Mouse (Mus musculus) cerebellum, postnatal 36 days (tissue): Measurements from ENCODE around the gene Pmp22.

Source experiments
- DNase-seq, 2 experiments: peaks; one replicate each; pipeline ENCODE4 v3.0.0; 2021 to 2022; ENCODE audit warnings: mixed read lengths in 2 of 2

Gene Pmp22

DNA sequence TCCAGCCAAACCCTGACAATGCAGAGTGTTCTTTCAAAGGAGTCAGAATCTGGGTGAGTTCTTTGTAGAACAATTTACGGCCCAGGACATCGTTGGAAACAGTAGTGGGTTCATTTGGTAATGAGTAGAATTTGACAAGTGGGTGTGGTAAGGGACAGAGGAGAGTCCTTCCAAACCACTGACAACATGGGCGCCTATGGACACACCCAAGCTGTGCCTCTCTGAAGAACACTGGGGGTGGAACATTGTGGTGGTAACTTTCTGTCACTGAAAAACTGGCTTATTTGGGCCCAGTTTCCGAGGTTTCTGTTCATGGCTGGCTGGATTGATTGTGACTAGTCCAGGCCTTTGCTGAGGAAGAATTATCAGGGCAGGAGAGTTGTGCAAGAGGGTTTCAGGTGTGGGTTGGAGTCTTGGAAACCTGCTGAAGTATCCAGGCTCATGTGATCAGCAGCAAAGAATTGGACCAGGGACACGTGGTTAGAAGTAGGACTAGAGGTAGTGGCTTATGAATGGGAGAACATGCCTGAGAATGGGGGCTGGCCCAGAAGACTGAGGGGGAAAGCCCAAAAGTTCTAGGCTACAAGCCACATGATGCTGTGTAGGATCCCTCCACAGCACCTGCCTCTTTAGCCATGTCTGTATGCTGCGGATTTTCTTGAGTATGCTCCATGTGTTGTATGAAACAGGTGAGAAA is 35.4 kb downstream of the Pmp22 start:
- DNase-seq, result no peak

GRCm38 (mm10) chr11:63164756-63165484 is 36.1 kb downstream of the Pmp22 start:
- DNase-seq, result no peak

- no peak for DNase-seq
These were observed 39.0 kb downstream of the Pmp22 start for GRCm38 (mm10) chr11:63167826-63168225.

GRCm38 (mm10) chr11:63168551-63169258 is 39.9 kb downstream of the Pmp22 start:
- no peak for DNase-seq

- no peak for DNase-seq
These were observed 43.2 kb downstream of the Pmp22 start for GRCm38 (mm10) chr11:63171977-63172376.

DNA sequence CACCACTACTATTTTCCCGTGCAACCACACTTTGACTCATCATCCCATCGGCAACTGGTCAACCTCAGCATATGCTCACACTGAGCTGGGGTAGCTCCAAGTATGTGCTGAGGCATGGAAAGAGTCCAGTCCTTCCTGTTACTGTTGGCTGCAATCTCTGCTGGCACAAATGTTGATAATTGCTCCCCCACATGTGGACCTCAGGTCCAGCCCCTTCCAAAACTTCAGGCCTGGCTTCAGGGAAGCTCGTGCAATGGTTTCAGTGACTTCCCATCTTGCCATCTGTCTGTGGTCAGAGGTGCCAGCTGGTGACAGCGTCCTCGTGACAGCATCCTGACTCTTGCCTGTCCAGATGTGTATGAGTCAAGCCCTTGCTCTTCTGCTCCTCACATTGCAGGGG is 44.8 kb downstream of the Pmp22 start:
- DNase-seq, result peak; percentile 35 to 45

DNA sequence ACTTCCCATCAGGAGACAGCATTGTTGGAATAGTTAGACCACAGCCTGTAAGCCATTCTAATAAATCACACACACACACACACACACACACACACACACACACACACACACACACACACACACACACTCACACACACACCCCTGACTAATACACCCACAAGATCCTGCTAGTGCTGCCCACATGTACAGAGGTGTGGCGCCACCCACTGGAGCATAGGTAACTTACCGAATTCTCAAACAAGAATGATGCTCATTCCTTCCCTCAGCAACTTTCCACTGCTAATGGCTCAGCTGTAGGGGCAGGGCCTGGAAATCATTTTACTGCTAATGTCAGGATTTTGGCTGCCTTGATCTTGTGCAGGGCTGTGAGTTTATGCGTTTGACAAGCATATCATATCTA is 46.5 kb downstream of the Pmp22 start:
- no peak for DNase-seq

GRCm38 (mm10) chr11:63176416-63176815 is 47.6 kb downstream of the Pmp22 start:
- DNase-seq, result no peak

- no peak for DNase-seq
These were observed 51.7 kb downstream of the Pmp22 start for GRCm38 (mm10) chr11:63180262-63181101.

- no peak for DNase-seq
These were observed 60.0 kb downstream of the Pmp22 start for GRCm38 (mm10) chr11:63188803-63189202.

GRCm38 (mm10) chr11:63198070-63198469 is 69.3 kb downstream of the Pmp22 start:
- DNase-seq, result no peak

GRCm38 (mm10) chr11:63201989-63202535 is 73.3 kb downstream of the Pmp22 start:
- DNase-seq, result no peak
